Mouse (Mus musculus) brain, adult 2 months (tissue): ENCODE measurements at regions not wholly inside any gene's neighbourhood (a gene's known extent, or its start where the extent isn't known, plus 50 kb on each side); places are given as distances from the start of the nearest gene placed in this dataset.

Experiments
- DNase-seq: peaks from one replicate; pipeline ENCODE4 v3.0.0; 2011; ENCODE audit warnings: low read depth, low spot score

- no peak for DNase-seq
Measured at GRCm38 (mm10) chr1:144317560-144317959, 68.5 kb upstream of the Rgs1 start.

- no peak for DNase-seq
Measured at GRCm38 (mm10) chr1:144316251-144316650, 67.2 kb upstream of the Rgs1 start.

GRCm38 (mm10) chr1:144314382-144314781 lies 65.3 kb upstream of the Rgs1 start:
- no peak for DNase-seq

- no peak for DNase-seq
Measured at GRCm38 (mm10) chr1:144313318-144313717, 64.3 kb upstream of the Rgs1 start.

- DNase-seq, result no peak
Measured at GRCm38 (mm10) chr1:144309901-144310300, 60.9 kb upstream of the Rgs1 start.

GRCm38 (mm10) chr1:144308313-144308712 lies 59.3 kb upstream of the Rgs1 start:
- DNase-seq, result no peak

- no peak for DNase-seq
Measured at GRCm38 (mm10) chr1:144307854-144308285, 58.8 kb upstream of the Rgs1 start.

GRCm38 (mm10) chr1:144307017-144307853 lies 58.2 kb upstream of the Rgs1 start:
- DNase-seq, result no peak

- no peak for DNase-seq
Measured at GRCm38 (mm10) chr1:144306284-144306683, 57.2 kb upstream of the Rgs1 start.

GRCm38 (mm10) chr1:144300670-144301069 lies 51.6 kb upstream of the Rgs1 start:
- DNase-seq, result no peak
